Mouse (Mus musculus): ENCODE measurements around the gene Olfr512. TPM values are rescaled to one million over a fixed set of nuclear protein-coding genes. Genes with fewer than 3 reads are reported as not detected.

The Olfr512 gene
- total RNA-seq (2017), result not detected in 2 replicates

GRCm38 (mm10) chr7:108713020-108713419 lies at the start of gene Olfr512:
TSS of gene Olfr512 (plus strand) at chr7:108713320.
- no peak for ATAC-seq (replicated peaks in 1 of 2; ENCODE audit: insufficient read depth in 1 of 2, low FRiP score in 2 of 2, low TSS enrichment in 1 of 2, low read depth in 1 of 2, poor library complexity in 2 of 2, severe bottlenecking in 2 of 2)

- ATAC-seq (replicated peaks in 1 of 2; ENCODE audit: insufficient read depth in 1 of 2, low FRiP score in 2 of 2, low TSS enrichment in 1 of 2, low read depth in 1 of 2, poor library complexity in 2 of 2, severe bottlenecking in 2 of 2), result no peak
Measured at GRCm38 (mm10) chr7:108666118-108666517, 47.0 kb upstream of the Olfr512 start, which contains the start of gene Olfr510. TSS of gene Olfr510 (plus strand) at chr7:108666418.

GRCm38 (mm10) chr7:108671058-108671457 lies 42.1 kb upstream of the Olfr512 start:
- no peak for ATAC-seq (replicated peaks in 1 of 2; ENCODE audit: insufficient read depth in 1 of 2, low FRiP score in 2 of 2, low TSS enrichment in 1 of 2, low read depth in 1 of 2, poor library complexity in 2 of 2, severe bottlenecking in 2 of 2)

GRCm38 (mm10) chr7:108678886-108679285 lies 34.2 kb upstream of the Olfr512 start:
- no peak for ATAC-seq (replicated peaks in 1 of 2; ENCODE audit: insufficient read depth in 1 of 2, low FRiP score in 2 of 2, low TSS enrichment in 1 of 2, low read depth in 1 of 2, poor library complexity in 2 of 2, severe bottlenecking in 2 of 2)

GRCm38 (mm10) chr7:108750673-108751072 lies 37.6 kb downstream of the Olfr512 start, which contains the start of gene Olfr513:
TSS of gene Olfr513 (plus strand) at chr7:108750973.
- no peak for ATAC-seq (replicated peaks in 1 of 2; ENCODE audit: insufficient read depth in 1 of 2, low FRiP score in 2 of 2, low TSS enrichment in 1 of 2, low read depth in 1 of 2, poor library complexity in 2 of 2, severe bottlenecking in 2 of 2)

GRCm38 (mm10) chr7:108760411-108760810 lies 47.3 kb downstream of the Olfr512 start:
- ATAC-seq (replicated peaks in 1 of 2; ENCODE audit: insufficient read depth in 1 of 2, low FRiP score in 2 of 2, low TSS enrichment in 1 of 2, low read depth in 1 of 2, poor library complexity in 2 of 2, severe bottlenecking in 2 of 2), result no peak

Other genes with a start within 250 kb of the Olfr512 start
- not detected in 2 replicates for gene Olfr498, start 248.0 kb upstream of the Olfr512 start, total RNA-seq (2017)
- gene Olfr502, start 188.3 kb upstream of the Olfr512 start, total RNA-seq (2017), result not detected in 2 replicates
- gene Olfr503, start 168.8 kb upstream of the Olfr512 start, total RNA-seq (2017), result not detected in 2 replicates
- not detected in 2 replicates for gene Olfr504, start 147.5 kb upstream of the Olfr512 start, total RNA-seq (2017)
- gene Olfr506, start 102.5 kb upstream of the Olfr512 start, total RNA-seq (2017), result not detected in 2 replicates
- gene Olfr507, start 91.5 kb upstream of the Olfr512 start, total RNA-seq (2017), result not detected in 2 replicates
- not detected in 2 replicates for gene Olfr508, start 83.3 kb upstream of the Olfr512 start, total RNA-seq (2017)
- gene Olfr509, start 61.4 kb upstream of the Olfr512 start, total RNA-seq (2017), result not detected in 2 replicates
- gene Olfr510, start 46.9 kb upstream of the Olfr512 start, total RNA-seq (2017), result not detected in 2 replicates
- gene Olfr513, start 37.7 kb downstream of the Olfr512 start, total RNA-seq (2017), result not detected in 2 replicates
- gene Olfr514, start 112.7 kb downstream of the Olfr512 start, total RNA-seq (2017), result not detected in 2 replicates
- gene Olfr516, start 137.2 kb downstream of the Olfr512 start, total RNA-seq (2017), result not detected in 2 replicates
- gene Olfr517, start 159.1 kb downstream of the Olfr512 start, total RNA-seq (2017), result not detected in 2 replicates
- not detected in 2 replicates for gene Olfr518, start 171.7 kb downstream of the Olfr512 start, total RNA-seq (2017)
- not detected in 2 replicates for gene Olfr519, start 181.1 kb downstream of the Olfr512 start, total RNA-seq (2017)
- gene Nlrp10, start 216.9 kb downstream of the Olfr512 start, total RNA-seq (2017), result 7.6 and 8.3 TPM in 2 replicates
- gene Eif3f, start 221.1 kb downstream of the Olfr512 start, total RNA-seq (2017), result 66.9 and 85.4 TPM in 2 replicates
- gene Tub, start 237.0 kb downstream of the Olfr512 start, total RNA-seq (2017), result not detected in 2 replicates